Mouse (Mus musculus) 416B (cell line): ENCODE measurements around the gene Kalrn.
A peak's percentile ranks its signal among the peaks of the same experiment; 100 is the strongest.

Experiments used
- DNase-seq: peaks from one replicate; pipeline ENCODE4 v3.0.0; 2011; ENCODE audit warnings: low read depth

The Kalrn gene

DNA sequence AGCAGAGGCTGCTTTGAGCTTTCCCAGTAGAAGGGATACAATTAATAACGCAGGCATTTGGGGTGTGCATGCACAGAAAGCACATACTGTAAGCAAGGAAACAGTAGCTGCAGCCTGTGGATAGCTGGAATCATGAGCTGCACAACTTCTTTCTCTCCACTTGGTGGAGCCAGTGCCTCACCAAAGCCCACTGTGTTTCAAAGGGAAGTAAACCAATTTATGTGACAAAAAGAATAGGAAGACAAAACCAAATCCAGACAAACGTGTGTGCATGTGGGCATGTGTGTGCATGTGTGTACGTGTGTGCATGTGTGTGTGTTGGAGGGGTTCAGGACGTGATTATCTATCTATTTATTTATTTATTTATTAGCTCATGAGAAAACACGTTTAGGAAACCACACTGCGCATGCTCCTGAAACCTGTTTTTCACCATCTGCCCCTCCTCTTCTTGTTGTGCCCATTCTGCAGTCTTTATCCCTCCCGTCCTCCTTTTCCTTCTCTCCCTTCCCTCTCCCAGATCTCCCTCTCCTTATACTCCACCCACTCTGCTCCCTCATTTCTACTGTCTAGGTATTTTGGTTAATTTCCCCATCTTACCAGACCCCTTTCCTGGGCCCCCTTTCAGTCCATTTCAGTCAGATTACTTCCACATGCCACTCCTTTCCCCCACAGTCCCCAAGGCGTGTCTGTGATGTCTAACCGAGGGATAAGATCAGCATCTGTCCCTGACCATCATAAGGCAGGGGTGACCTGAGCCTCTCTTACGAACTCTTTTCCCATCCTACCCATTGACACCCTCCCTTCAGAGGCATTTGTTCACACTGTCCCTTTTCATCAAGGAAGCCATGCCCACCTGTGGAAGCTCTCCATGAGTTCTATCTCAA lies 380.1 kb downstream of the Kalrn start:
- DNase-seq, result peak; percentile 61

GRCm38 (mm10) chr16:34184721-34185120 lies 388.6 kb downstream of the Kalrn start:
- DNase-seq, result no peak

DNA sequence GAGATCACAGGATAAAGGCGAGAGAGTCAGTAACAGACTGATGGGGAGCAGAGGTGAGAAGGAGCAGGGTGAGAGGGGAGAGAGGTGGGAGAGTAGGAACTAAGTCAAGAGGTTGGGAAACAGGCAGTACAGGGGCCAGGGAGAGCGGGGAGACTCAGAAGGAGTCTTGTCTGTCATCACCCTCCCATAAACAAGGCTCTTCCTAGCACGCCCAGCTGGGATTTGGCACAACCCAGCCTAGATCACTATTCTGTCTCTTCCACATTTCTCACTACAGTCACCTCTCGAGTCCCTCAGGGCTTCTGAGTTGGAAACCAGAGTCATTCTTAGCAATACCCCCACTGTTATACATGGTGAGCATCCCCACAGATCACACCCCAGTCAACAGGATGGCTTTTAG lies 390.1 kb downstream of the Kalrn start:
- DNase-seq, result no peak

DNA sequence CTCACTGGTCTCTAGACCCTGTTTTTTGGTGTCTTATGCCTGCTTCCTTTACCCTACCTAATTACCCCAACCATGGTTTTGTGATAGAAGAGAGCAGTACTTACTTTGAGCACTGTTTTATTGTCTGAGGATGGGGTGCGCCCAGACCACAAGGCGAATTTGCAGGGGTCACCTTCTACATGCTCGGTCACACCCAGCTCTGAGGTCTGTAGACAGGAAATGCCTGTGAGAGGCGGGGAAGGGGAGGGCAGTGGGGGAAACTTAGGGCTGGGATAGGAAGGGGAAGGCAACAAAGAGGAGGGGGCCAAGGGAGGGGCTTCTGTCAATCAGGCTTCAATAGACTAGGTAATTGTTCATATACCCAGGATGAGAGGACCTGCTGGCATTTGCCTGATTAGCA lies 397.7 kb downstream of the Kalrn start:
- no peak for DNase-seq

DNA sequence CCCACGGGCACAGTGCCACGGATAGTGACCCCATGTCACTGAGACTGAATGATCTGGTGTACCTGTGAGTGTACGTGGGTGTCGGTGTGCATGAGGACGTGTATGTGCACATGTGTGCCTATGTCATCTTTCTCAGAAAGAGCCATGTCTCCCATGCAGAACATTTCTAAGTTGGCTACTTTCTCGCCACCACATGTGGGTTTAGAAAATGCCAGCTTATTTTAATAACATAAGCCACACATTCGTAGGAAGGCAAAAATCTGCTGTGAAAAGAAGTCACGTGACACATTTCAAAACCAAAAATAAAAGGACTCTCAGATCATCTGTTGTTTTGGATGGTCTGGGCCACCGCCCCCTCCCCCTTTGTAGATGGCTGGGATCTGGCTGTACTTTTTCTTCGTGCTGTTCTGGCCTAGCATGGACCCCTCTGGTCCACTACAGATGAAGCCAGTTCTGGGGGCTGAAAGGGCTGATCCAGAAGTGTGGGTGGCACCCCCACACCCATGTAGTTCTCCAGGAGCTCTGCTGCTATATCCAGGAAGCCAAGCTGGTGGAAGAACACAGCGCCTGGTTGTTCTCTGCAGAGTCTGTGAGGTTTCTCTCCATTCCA lies 400.7 kb downstream of the Kalrn start:
- DNase-seq, result no peak

DNA sequence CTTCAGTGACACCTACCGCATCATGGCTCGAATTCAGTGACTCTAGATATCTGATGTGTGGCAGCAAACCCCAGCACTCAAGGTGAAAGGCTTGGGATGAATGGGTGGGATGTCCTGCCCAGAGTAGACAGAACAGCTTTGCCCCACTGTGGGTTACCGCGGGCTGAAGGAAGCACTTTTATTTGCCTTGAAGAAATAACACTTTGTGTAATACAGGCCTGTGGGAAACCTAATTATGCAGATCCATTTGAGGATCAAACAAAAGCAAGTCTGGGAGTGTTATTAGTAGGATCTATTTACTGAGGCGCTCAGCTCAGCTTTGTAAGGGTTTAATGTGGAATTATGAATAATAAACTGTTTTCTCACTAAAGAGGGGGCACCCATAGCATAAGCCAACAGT lies 406.3 kb downstream of the Kalrn start:
- no peak for DNase-seq

- DNase-seq, result no peak
Observed at GRCm38 (mm10) chr16:34163086-34163485, 410.2 kb downstream of the Kalrn start.

DNA sequence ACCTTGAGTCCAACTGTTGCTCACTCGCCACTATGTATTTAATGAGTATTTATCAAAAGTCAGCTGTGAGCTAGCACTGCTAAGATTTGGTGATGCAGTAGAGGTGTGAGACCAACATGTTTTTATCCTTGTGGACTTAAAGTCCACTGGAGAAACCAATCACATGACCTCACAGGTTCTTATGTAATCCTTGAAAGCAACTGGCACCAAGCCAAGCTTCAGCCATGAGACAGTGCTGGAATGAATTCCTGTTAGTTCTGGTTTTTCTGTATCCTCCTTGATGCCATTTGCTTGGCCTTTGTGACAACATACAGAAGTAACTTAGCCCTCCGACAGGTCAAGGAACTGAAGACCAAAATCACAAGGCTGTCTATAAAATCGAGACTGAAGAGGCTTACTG lies 413.8 kb downstream of the Kalrn start:
- no peak for DNase-seq

GRCm38 (mm10) chr16:34157386-34158135 lies 415.8 kb downstream of the Kalrn start:
- DNase-seq, result no peak

- DNase-seq, result no peak
Observed at GRCm38 (mm10) chr16:34155696-34156095, 417.6 kb downstream of the Kalrn start.

DNA sequence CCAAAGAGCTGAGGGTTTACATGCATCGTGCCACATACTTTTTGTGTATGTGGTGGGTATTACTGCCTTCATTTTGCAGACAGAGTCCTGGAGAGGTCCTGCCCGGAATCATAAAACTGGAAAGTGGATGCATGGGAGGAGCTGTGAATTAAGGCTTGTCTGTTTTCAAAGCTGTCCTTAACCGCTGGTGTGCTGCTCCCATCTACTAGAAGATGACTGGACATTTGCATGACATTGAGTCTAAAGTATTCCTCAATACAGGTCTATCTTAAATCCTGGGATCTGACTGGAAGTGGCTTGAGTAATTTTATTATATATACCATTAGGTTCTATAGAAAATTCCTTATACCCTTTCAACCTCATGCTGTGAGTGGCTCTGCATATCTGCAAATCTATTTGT lies 418.4 kb downstream of the Kalrn start:
- DNase-seq, result no peak

DNA sequence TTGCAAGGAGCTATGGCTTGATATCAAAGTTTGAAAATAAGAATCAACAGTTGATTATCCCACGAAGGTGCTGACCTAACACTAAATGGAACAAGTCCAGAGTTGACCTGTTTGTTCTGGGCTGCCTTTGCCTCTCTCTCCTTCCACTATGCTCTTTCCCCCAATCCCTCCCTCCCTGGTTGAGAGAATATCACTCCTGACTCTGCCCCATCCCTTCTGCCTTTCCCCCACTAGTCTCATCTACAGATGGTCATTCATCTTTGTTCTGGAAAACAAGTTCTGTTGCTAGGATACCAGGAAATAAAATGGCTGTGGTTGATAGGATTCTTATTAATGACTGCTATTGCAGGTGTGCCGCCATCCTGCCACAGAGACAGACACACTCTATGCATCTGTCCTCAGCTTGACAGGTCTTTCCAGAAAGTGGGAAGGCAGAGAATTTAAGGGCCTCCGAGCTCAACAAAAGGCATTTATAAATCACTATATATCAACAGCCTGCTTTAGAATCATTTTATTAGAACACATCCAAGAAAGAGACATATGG lies 421.7 kb downstream of the Kalrn start:
- DNase-seq, result no peak

DNA sequence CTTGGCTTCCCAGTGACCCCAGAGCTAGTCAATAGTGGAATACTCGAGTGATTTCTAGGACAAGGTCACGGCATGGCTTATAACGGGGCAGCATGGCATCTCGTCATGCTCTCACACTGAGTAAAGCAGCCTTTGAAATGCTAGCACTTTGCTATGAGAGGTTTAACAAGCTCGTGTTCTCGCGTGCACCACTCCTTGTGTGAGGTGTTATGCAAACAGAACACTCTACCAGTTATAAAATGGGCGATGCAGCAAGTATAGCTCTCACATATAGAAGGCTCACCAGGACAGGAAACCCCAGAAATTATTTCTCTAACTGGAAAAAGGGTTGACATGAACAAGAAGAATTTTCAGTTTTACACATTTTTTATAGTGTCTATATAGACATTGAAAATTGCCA lies 431.7 kb downstream of the Kalrn start:
- no peak for DNase-seq

DNA sequence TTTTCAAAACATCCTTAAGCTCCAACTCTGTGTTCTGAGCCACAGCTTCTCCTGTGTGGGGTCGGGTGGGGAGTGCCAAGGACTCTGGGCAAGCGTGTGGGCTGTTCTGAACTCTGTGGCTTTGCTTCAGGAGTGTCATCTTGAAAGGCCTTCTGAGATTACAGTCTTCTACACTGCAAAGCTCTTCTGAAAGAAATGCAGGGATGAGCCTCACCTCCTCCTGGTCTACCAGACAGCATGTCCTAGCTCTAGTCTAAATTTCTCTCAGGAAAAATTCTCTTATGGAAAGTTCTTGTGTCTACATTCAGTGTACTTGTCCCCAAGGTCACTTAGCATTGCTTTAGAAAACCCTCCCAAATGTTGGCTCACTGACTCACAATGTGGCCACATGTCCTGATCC lies 438.3 kb downstream of the Kalrn start:
- DNase-seq, result no peak

DNA sequence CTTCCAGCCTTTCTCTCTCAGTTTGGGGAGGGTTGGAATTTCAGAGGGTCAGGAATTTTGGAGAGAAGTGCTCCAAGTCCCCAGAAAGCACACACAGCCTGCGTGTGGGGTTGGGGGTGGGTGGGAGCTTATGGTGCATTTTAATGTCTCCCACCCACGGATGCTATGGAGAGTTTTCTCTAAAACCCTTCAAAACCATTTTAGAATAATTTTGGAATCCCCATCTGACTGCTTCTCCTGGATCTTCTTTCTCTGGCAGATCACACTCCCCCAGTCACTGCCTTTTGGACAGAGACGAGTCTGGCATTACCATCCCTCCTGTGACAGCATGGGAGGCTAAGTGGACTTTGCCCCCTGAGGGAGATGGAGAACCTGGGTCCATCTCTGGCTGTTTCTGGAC lies 438.7 kb downstream of the Kalrn start:
- no peak for DNase-seq

DNA sequence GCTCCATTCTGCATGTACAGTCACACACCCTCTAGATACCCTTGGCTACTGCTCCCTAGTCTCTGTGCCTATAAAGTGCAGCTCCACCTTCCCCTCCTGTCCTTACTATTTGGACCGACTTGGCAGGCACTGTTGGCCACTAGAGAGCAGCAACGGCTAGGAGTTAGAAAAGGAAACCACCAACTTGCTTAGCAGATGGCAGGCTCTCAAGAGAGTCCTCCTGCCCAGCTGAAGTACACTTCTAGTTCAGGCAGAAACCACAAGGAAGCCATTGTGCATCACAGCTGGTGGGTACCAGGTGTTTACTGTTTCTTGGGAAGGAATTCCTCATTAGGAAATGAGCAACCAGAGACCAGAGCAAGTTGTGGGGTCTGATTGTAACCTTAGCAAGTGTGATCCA lies 447.7 kb downstream of the Kalrn start:
- peak; percentile 82 for DNase-seq

DNA sequence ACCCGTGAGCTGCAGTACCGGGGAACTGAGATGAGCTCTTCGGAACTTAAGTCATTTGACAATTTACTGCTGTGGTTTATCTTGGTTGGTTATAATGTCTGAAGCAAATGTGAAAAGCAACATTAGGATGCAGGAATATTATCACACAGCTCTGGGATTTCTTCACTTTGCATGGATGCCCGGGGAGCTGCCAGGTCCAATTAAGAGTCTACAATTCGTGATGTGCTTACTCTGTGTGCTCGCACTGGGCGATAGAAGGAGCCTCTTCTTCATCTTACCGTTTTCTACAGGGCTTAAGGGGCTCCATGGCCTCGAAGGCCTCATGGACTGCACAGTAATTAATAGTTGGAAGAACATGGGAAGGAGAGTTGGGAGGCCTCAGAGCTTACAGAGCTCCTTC lies 450.8 kb downstream of the Kalrn start:
- no peak for DNase-seq

- no peak for DNase-seq
Observed at GRCm38 (mm10) chr16:34121288-34121687, 452.0 kb downstream of the Kalrn start.

- peak; percentile 79 for DNase-seq
Observed at GRCm38 (mm10) chr16:34120801-34121201, 452.5 kb downstream of the Kalrn start.

- no peak for DNase-seq
Observed at GRCm38 (mm10) chr16:34119844-34120243, 453.5 kb downstream of the Kalrn start.

- peak; percentile 49 for DNase-seq
Observed at GRCm38 (mm10) chr16:34119370-34119769, 454.0 kb downstream of the Kalrn start.

- DNase-seq, result peak; percentile 67
Observed at GRCm38 (mm10) chr16:34114665-34115064, 458.7 kb downstream of the Kalrn start.

DNA sequence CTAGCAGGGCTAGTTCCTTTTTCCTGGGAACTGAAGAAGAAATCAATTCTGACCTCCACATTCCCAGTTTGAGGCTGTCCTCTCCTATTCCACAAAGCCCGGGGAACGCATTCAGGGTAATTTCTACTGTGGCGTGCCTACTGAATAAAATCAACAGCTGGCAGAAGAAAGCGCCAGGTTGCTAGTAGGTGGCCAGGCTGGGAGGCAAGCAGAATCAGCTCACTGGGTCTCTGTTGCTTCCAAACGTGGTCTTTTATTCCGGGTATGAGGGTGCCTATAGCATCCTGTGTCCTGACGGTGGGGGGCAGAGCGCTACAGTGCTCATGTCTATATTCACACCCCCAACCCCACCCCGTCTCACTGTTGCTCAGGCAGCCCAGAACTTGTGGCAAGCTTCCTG lies 460.2 kb downstream of the Kalrn start:
- DNase-seq, result no peak
